7 mouse cellular contexts compared by ENCODE assay signal in genomic region chr1:143776446-143777411, GRCm38 (mm10). TPM values are rescaled to one million over a fixed set of nuclear protein-coding genes. Genes with fewer than 3 reads are reported as not detected.
DNase-seq lines count a peak whose midpoint lies in the region; ATAC-seq and TF ChIP-seq lines count a peak whose summit lies in the region.

Gene Trove2 (minus strand): TSS chr1:143777068.
Gene Uchl5 (plus strand): TSS chr1:143777272.

- WGBS in embryonic facial prominence, embryonic 12.5 days, result under 1% methylated on average over 84 of the region's 84 CpGs
- WGBS in kidney, adult 2 months, result under 1% methylated on average over 84 of the region's 84 CpGs
- WGBS in limb, embryonic 12.5 days, result under 1% methylated on average over 84 of the region's 84 CpGs
- WGBS in midbrain, embryonic 15.5 days, result under 1% methylated on average over 76 of the region's 84 CpGs
- 2% methylated on average over 82 of the region's 84 CpGs for WGBS in spleen, adult 2 months

- no peaks in the 10 kb centered on the region for H3K27me3 ChIP-seq in embryonic facial prominence, embryonic 12.5 days
- no peaks in the 10 kb centered on the region for H3K27me3 ChIP-seq in kidney, adult 2 months (replicated peaks; ENCODE audit: control insufficient read depth, insufficient read depth, low read length)
- no peaks in the 10 kb centered on the region for H3K27me3 ChIP-seq in limb, embryonic 12.5 days
- no peaks in the 10 kb centered on the region for H3K27me3 ChIP-seq in midbrain, embryonic 15.5 days (replicated peaks)
- no peaks in the 10 kb centered on the region for H3K27me3 ChIP-seq in spleen, adult 2 months (ENCODE audit: control insufficient read depth, insufficient read depth, low read length)

- peak within 1 kb of the TSS; percentile 82 for H3K4me3 ChIP-seq in embryonic facial prominence, embryonic 12.5 days
- peak within 1 kb of the TSS; percentile 91 for H3K4me3 ChIP-seq in kidney, adult 2 months (ENCODE audit: insufficient read depth, low read depth, low read length)
- peak within 1 kb of the TSS; percentile 83 for H3K4me3 ChIP-seq in limb, embryonic 12.5 days (replicated peaks)
- H3K4me3 ChIP-seq in midbrain, embryonic 15.5 days, result peak within 1 kb of the TSS; percentile 67
- peak within 1 kb of the TSS; percentile 73 for H3K4me3 ChIP-seq in spleen, adult 2 months (ENCODE audit: extremely low read depth, insufficient read depth, insufficient read length)

- no peaks in the 10 kb centered on the region for H3K9me3 ChIP-seq in embryonic facial prominence, embryonic 12.5 days
- H3K9me3 ChIP-seq in limb, embryonic 12.5 days, result no peaks in the 10 kb centered on the region
- no peaks in the 10 kb centered on the region for H3K9me3 ChIP-seq in midbrain, embryonic 15.5 days

- peak; percentile 98 for DNase-seq in adrenal gland, postnatal 25 days
- DNase-seq in heart, adult 18-20 months, result peak; percentile 98
- peak; percentile 98 for DNase-seq in kidney, adult 2 months
- DNase-seq in spleen, adult 2 months (ENCODE audit: low read depth in 1 of 2, low spot score in 2 of 2), result peak; percentile 97 to 99

- peaks cover 11% of the 10 kb centered on the region for H3K4me1 ChIP-seq in embryonic facial prominence, embryonic 12.5 days
- no peaks in the 10 kb centered on the region for H3K4me1 ChIP-seq in kidney, adult 2 months (ENCODE audit: control insufficient read depth, insufficient read depth, low read length)
- peaks cover 15% of the 10 kb centered on the region for H3K4me1 ChIP-seq in limb, embryonic 12.5 days (replicated peaks)
- peaks cover 41% of the 10 kb centered on the region for H3K4me1 ChIP-seq in midbrain, embryonic 15.5 days
- H3K4me1 ChIP-seq in spleen, adult 2 months (ENCODE audit: control insufficient read depth, insufficient read depth, insufficient read length), result no peaks in the 10 kb centered on the region; the same call in 1 of the 2 replicates

- TF ChIP-seq POLR2A in kidney, adult 2 months (IDR thresholded peaks at IDR 0.05; ENCODE audit: low read depth, low read length), result peak; percentile 9
- peak; percentile 66 for TF ChIP-seq POLR2A in spleen, adult 2 months (IDR thresholded peaks at IDR 0.05; ENCODE audit: low read depth, low read length)

- H3K4me2 ChIP-seq in embryonic facial prominence, embryonic 12.5 days (replicated peaks), result peak within 1 kb of the TSS; percentile 85
- H3K4me2 ChIP-seq in limb, embryonic 12.5 days, result peak within 1 kb of the TSS; percentile 85
- peak within 1 kb of the TSS; percentile 88 for H3K4me2 ChIP-seq in midbrain, embryonic 15.5 days

- peak; percentile 97 for ATAC-seq in embryonic facial prominence, embryonic 12.5 days (ENCODE audit: insufficient number of reproducible peaks, insufficient read depth, low FRiP score, low TSS enrichment)
- peak; percentile 96 for ATAC-seq in limb, embryonic 12.5 days (ENCODE audit: insufficient number of reproducible peaks, insufficient read depth, low FRiP score, low TSS enrichment, low read depth)
- peak; percentile 98 for ATAC-seq in midbrain, embryonic 15.5 days (replicated peaks)

- peak within 1 kb of the TSS; percentile 65; the same call in 1 of the 2 replicates for H3K27ac ChIP-seq in embryonic facial prominence, embryonic 12.5 days
- peak within 1 kb of the TSS; percentile 40 for H3K27ac ChIP-seq in kidney, adult 2 months (ENCODE audit: insufficient read depth, low read depth, low read length)
- peak within 1 kb of the TSS; percentile 69 for H3K27ac ChIP-seq in limb, embryonic 12.5 days
- peak within 1 kb of the TSS; percentile 88 for H3K27ac ChIP-seq in midbrain, embryonic 15.5 days
- peak within 1 kb of the TSS; percentile 76 for H3K27ac ChIP-seq in spleen, adult 2 months (ENCODE audit: insufficient read depth, low read length)

- peak; percentile 82 for TF ChIP-seq CTCF in kidney, adult 2 months (conservative IDR thresholded peaks at IDR 0.05; ENCODE audit: insufficient read depth, insufficient read length, low read depth, low read length)
- TF ChIP-seq CTCF in spleen, adult 2 months (IDR thresholded peaks at IDR 0.05; ENCODE audit: extremely low read depth, insufficient read depth, insufficient read length, insufficient replicate concordance), result peak; percentile 92

- H3K36me3 ChIP-seq in embryonic facial prominence, embryonic 12.5 days, result no peaks in the 10 kb centered on the region
- no peaks in the 10 kb centered on the region for H3K36me3 ChIP-seq in kidney, adult 2 months (ENCODE audit: control insufficient read depth, insufficient read depth, low read length)
- peaks cover 5% of the 10 kb centered on the region; the same call in 1 of the 2 replicates for H3K36me3 ChIP-seq in limb, embryonic 12.5 days
- 0 out of 2 replicates have a peak, but pooled peaks cover 3% of the 10 kb centered on the region for H3K36me3 ChIP-seq in midbrain, embryonic 15.5 days (replicated peaks)
- no peaks in the 10 kb centered on the region; the same call in 1 of the 2 replicates for H3K36me3 ChIP-seq in spleen, adult 2 months (ENCODE audit: control insufficient read depth, insufficient read depth, low read length)

- peak within 1 kb of the TSS; percentile 85 for H3K9ac ChIP-seq in embryonic facial prominence, embryonic 12.5 days
- H3K9ac ChIP-seq in limb, embryonic 12.5 days (replicated peaks), result peak within 1 kb of the TSS; percentile 83
- peak within 1 kb of the TSS; percentile 87 for H3K9ac ChIP-seq in midbrain, embryonic 15.5 days

RNA-seq across cellular contexts. Expression of gene Trove2, which starts in this region (rescaled TPM):
- 13.2 and 14.6 TPM in 2 replicates for total RNA-seq in adrenal gland, postnatal 25 days (2021)
- 29.3 and 34.1 TPM in 2 replicates for polyA plus RNA-seq in embryonic facial prominence, embryonic 12.5 days (2016; fragmentation: Nextera tagmentation; extraction: Ambion mirVana)
- 1 to 10 TPM; 8.9 to 9.1 TPM for total RNA-seq in heart, adult 18-20 months (2021)
- 1.9 and 2.8 TPM in 2 replicates for polyA plus RNA-seq in kidney, adult 2 months (2012; rRNA removed)
- polyA plus RNA-seq in limb, embryonic 12.5 days (2016; fragmentation: Nextera tagmentation; extraction: Ambion mirVana), result 24.2 and 28.7 TPM in 2 replicates
- 34.6 and 36.0 TPM in 2 replicates for polyA plus RNA-seq in midbrain, embryonic 15.5 days (2015; fragmentation: Nextera tagmentation; extraction: Ambion mirVana)
- polyA plus RNA-seq in spleen, adult 2 months (2012; rRNA removed), result 0.46 and 0.49 TPM in 2 replicates

RNA-seq across cellular contexts. Expression of gene Uchl5, which starts in this region (rescaled TPM):
- 24.5 and 34.8 TPM in 2 replicates for total RNA-seq in adrenal gland, postnatal 25 days (2021)
- polyA plus RNA-seq in embryonic facial prominence, embryonic 12.5 days (2016; fragmentation: Nextera tagmentation; extraction: Ambion mirVana), result 78.3 and 81.0 TPM in 2 replicates
- 10 to 100 TPM; 16.3 to 21.1 TPM for total RNA-seq in heart, adult 18-20 months (2021)
- polyA plus RNA-seq in kidney, adult 2 months (2012; rRNA removed), result 2.8 and 4.7 TPM in 2 replicates
- polyA plus RNA-seq in limb, embryonic 12.5 days (2016; fragmentation: Nextera tagmentation; extraction: Ambion mirVana), result 84.4 and 91.9 TPM in 2 replicates
- polyA plus RNA-seq in midbrain, embryonic 15.5 days (2015; fragmentation: Nextera tagmentation; extraction: Ambion mirVana), result 63.0 and 68.6 TPM in 2 replicates
- 2.7 and 4.9 TPM in 2 replicates for polyA plus RNA-seq in spleen, adult 2 months (2012; rRNA removed)

Comparison
In these comparisons a context has a peak if more than half of its experiments do, and no peak if none do; other contexts are left out.
1. Peak in every context shown above with its lines: DNase-seq, ATAC-seq, H3K4me3 ChIP-seq and H3K27ac ChIP-seq.
2. RNA of gene Uchl5 (polyA plus RNA-seq): 84.4 to 91.9 TPM in limb, embryonic 12.5 days, 78.3 to 81.0 TPM in embryonic facial prominence, embryonic 12.5 days and 63.0 to 68.6 TPM in midbrain, embryonic 15.5 days; 2.7 to 4.9 TPM in spleen, adult 2 months and 2.8 to 4.7 TPM in kidney, adult 2 months; every median in the first group is over 10 times any median in the second.